Mouse (Mus musculus): ENCODE data around the gene Prg2. TPM values are rescaled to one million over a fixed set of nuclear protein-coding genes. Genes with fewer than 3 reads are reported as not detected.

The Prg2 gene
- 16.9 and 25.8 TPM in 2 replicates for polyA plus RNA-seq (2012)

GRCm38 (mm10) chr2:84980188-84980587 is at the start of gene Prg2:
TSS of gene Prg2 (plus strand) at chr2:84980461.

GRCm38 (mm10) chr2:84936474-84937429 is 43.5 kb upstream of the Prg2 start, which contains the start of gene Slc43a3:
TSS of gene Slc43a3 (plus strand) at chr2:84936579.

GRCm38 (mm10) chr2:84987930-84988329 is 7.7 kb downstream of the Prg2 start, which contains the start of gene Prg3:
TSS of gene Prg3 (plus strand) at chr2:84988215.

Other genes starting within 250 kb of the Prg2 start
- gene Ypel4, start 246.4 kb upstream of the Prg2 start, polyA plus RNA-seq (2012), result 1.3 and 1.9 TPM in 2 replicates
- 0.31 and 2.1 TPM in 2 replicates for gene Gm19426, start 236.8 kb upstream of the Prg2 start, polyA plus RNA-seq (2012)
- gene Serping1, start 205.0 kb upstream of the Prg2 start, polyA plus RNA-seq (2012), result 0.16 TPM in 1 of 2 replicates, not detected in the other
- 2.9 and 4.4 TPM in 2 replicates for gene Ube2l6, start 181.6 kb upstream of the Prg2 start, polyA plus RNA-seq (2012)
- 0.05 TPM in 1 of 2 replicates, not detected in the other for gene Smtnl1, start 157.8 kb upstream of the Prg2 start, polyA plus RNA-seq (2012)
- 9.2 and 12.0 TPM in 2 replicates for gene Timm10, start 153.5 kb upstream of the Prg2 start, polyA plus RNA-seq (2012)
- 7.4 and 11.5 TPM in 2 replicates for gene Slc43a1, start 141.6 kb upstream of the Prg2 start, polyA plus RNA-seq (2012)
- 0.15 and 0.41 TPM in 2 replicates for gene Rtn4rl2, start 93.8 kb upstream of the Prg2 start, polyA plus RNA-seq (2012)
- gene Slc43a3, start 43.9 kb upstream of the Prg2 start, polyA plus RNA-seq (2012), result 18.9 and 19.3 TPM in 2 replicates
- 14.2 and 18.5 TPM in 2 replicates for gene Prg3, start 7.8 kb downstream of the Prg2 start, polyA plus RNA-seq (2012)
- 51.3 and 87.3 TPM in 2 replicates for gene Ssrp1, start 56.8 kb downstream of the Prg2 start, polyA plus RNA-seq (2012)
- gene P2rx3, start 57.0 kb downstream of the Prg2 start, polyA plus RNA-seq (2012), result 0.05 and 0.34 TPM in 2 replicates
- gene Tnks1bp1, start 67.6 kb downstream of the Prg2 start, polyA plus RNA-seq (2012), result 4.4 and 5.1 TPM in 2 replicates
- 0.03 TPM in 2 replicates for gene Aplnr, start 155.8 kb downstream of the Prg2 start, polyA plus RNA-seq (2012)
- 0.02 TPM in 1 of 2 replicates, not detected in the other for gene Lrrc55, start 216.7 kb downstream of the Prg2 start, polyA plus RNA-seq (2012)

Data from megakaryocyte-erythroid progenitor cell, adult 5 weeks (primary cell).